Mouse (Mus musculus) brain, embryonic 14.5 days (tissue): ENCODE measurements around the gene Gm17018.

Experiments
- CTCF ChIP-seq: fragments of 200-500 bp; IDR thresholded peaks from 2 replicates; pipeline ENCODE4 v1.5.1; 2012; ENCODE audit warnings: inconsistent platforms, mild to moderate bottlenecking, moderate library complexity, borderline replicate concordance; ENCODE audit not compliant: insufficient read depth, insufficient read length; ENCODE audit errors: extremely low read depth
- POLR2A ChIP-seq: fragments of 200-500 bp; IDR thresholded peaks from 2 replicates; pipeline ENCODE4 v1.6.1; 2012; ENCODE audit warnings: mild to moderate bottlenecking, inconsistent platforms, borderline replicate concordance; ENCODE audit not compliant: poor library complexity, insufficient read depth, insufficient read length, severe bottlenecking; ENCODE audit errors: extremely low read depth

DNA sequence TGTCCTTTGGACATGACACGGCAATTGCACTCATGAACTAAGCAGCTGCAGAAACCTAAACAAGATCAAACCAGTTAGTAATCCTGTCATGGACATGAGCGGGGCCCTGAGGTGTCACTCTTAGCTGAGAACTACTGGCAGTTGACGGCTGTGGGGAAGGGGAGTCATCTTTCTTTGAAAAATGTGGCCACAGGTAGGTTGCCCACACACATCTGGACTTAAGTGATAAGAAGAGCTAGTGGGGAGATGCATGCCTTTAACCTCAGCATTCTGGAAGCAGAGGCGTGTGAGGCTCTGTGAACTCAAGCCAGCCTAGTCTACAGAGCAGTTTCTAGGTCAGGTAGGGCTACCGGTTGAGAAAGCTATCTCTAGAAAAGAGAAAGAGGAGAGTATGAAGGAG is 42.2 kb downstream of the Gm17018 start:
- TF ChIP-seq POLR2A = no peak
- TF ChIP-seq CTCF = no peak
